Comparison of ENCODE assay signal across 8 mouse cellular contexts in genomic region chr5:116421791-116422481, GRCm38 (mm10). TPM values are rescaled to one million over a fixed set of nuclear protein-coding genes. Genes with fewer than 3 reads are reported as not detected.
DNase-seq lines count a peak whose midpoint lies in the region; ATAC-seq lines count a peak whose summit lies in the region.

No protein-coding gene starts in this region.

- no peak for ATAC-seq in forebrain, embryonic 14.5 days
- ATAC-seq in limb, embryonic 13.5 days (ENCODE audit: low FRiP score, low read depth), result no peak
- ATAC-seq in neural tube, embryonic 12.5 days (ENCODE audit: low FRiP score, low read depth), result no peak

- H3K27me3 ChIP-seq in forebrain, embryonic 14.5 days (replicated peaks; ENCODE audit: control insufficient read depth, insufficient read depth, low read length), result no peaks in the 10 kb centered on the region
- H3K27me3 ChIP-seq in limb, embryonic 13.5 days, result no peaks in the 10 kb centered on the region
- peaks cover 7% of the 10 kb centered on the region for H3K27me3 ChIP-seq in neural tube, embryonic 12.5 days (replicated peaks)

- WGBS in forebrain, embryonic 14.5 days, result 58% methylated on average over 22 of the region's 22 CpGs
- 53% methylated on average over 22 of the region's 22 CpGs for WGBS in limb, embryonic 13.5 days
- 55% methylated on average over 22 of the region's 22 CpGs for WGBS in neural tube, embryonic 12.5 days

- H3K4me1 ChIP-seq in forebrain, embryonic 14.5 days (ENCODE audit: control insufficient read depth, insufficient read depth, low read length), result peaks cover 9% of the 10 kb centered on the region
- peaks cover 46% of the 10 kb centered on the region for H3K4me1 ChIP-seq in limb, embryonic 13.5 days
- peaks cover 21% of the 10 kb centered on the region for H3K4me1 ChIP-seq in neural tube, embryonic 12.5 days

- H3K27ac ChIP-seq in forebrain, embryonic 14.5 days (ENCODE audit: low read depth, low read length), result peak overlapping the region; percentile 23; the same call in 1 of the 2 replicates
- peak overlapping the region; percentile 73; the same call in 1 of the 2 replicates for H3K27ac ChIP-seq in limb, embryonic 13.5 days
- no peak overlapping the region for H3K27ac ChIP-seq in neural tube, embryonic 12.5 days

- no peaks in the 10 kb centered on the region for H3K9me3 ChIP-seq in forebrain, embryonic 14.5 days (replicated peaks; ENCODE audit: control insufficient read depth, low read length)
- no peaks in the 10 kb centered on the region for H3K9me3 ChIP-seq in limb, embryonic 13.5 days
- no peaks in the 10 kb centered on the region for H3K9me3 ChIP-seq in neural tube, embryonic 12.5 days

- H3K9ac ChIP-seq in forebrain, embryonic 14.5 days (ENCODE audit: low read length), result peak overlapping the region; percentile 36; the same call in 1 of the 2 replicates
- peak overlapping the region; percentile 59 for H3K9ac ChIP-seq in limb, embryonic 13.5 days
- H3K9ac ChIP-seq in neural tube, embryonic 12.5 days, result no peak overlapping the region

- DNase-seq in adrenal gland, adult 2 months, result peak; percentile 48
- no peak for DNase-seq in adrenal gland, postnatal 25 days
- peak; percentile 48 for DNase-seq in 3T3-L1 (ENCODE audit: low read depth, low spot score)
- DNase-seq in forebrain, embryonic 14.5 days (ENCODE audit: low spot score), result no peak
- no peak for DNase-seq in layer of hippocampus, adult 9-11 months
- DNase-seq in kidney, adult 18-20 months, result no peak

- H3K4me3 ChIP-seq in forebrain, embryonic 14.5 days (ENCODE audit: low read depth, low read length), result no peak overlapping the region
- peak overlapping the region; percentile 43 for H3K4me3 ChIP-seq in limb, embryonic 13.5 days
- H3K4me3 ChIP-seq in neural tube, embryonic 12.5 days, result 0 out of 2 replicates have a peak overlapping the region, but pooled peaks have one; percentile 7

- H3K36me3 ChIP-seq in forebrain, embryonic 14.5 days (ENCODE audit: control insufficient read depth, insufficient read depth, low read length), result no peaks in the 10 kb centered on the region
- H3K36me3 ChIP-seq in limb, embryonic 13.5 days, result no peaks in the 10 kb centered on the region
- no peaks in the 10 kb centered on the region for H3K36me3 ChIP-seq in neural tube, embryonic 12.5 days

- peak overlapping the region; percentile 36 for H3K4me2 ChIP-seq in forebrain, embryonic 14.5 days (ENCODE audit: low read length)
- peak overlapping the region; percentile 75 for H3K4me2 ChIP-seq in limb, embryonic 13.5 days (replicated peaks)
- H3K4me2 ChIP-seq in neural tube, embryonic 12.5 days (replicated peaks), result peak overlapping the region; percentile 62

RNA-seq across cellular contexts. Expression of gene Hspb8, which starts 0.7 kb away (rescaled TPM):
- 100 to 1,000 TPM; 137 to 190 TPM for total RNA-seq in adrenal gland, adult 2 months (2021)
- 137 and 140 TPM in 2 replicates for polyA plus RNA-seq in adrenal gland, adult 2 months (2012; rRNA removed)
- 52.2 and 64.0 TPM in 2 replicates for total RNA-seq in adrenal gland, postnatal 25 days (2021)
- 5.4 and 5.9 TPM in 2 replicates for polyA plus RNA-seq in forebrain, embryonic 14.5 days (2014; fragmentation: Nextera tagmentation; extraction: Ambion mirVana)
- polyA plus RNA-seq in limb, embryonic 13.5 days (2015; fragmentation: Nextera tagmentation; extraction: Ambion mirVana), result 13.5 and 13.8 TPM in 2 replicates
- polyA plus RNA-seq in neural tube, embryonic 12.5 days (2016; fragmentation: Nextera tagmentation; extraction: Ambion mirVana), result 4.4 and 5.4 TPM in 2 replicates

Comparison
In these comparisons a context has a peak if more than half of its experiments do, and no peak if none do; other contexts are left out.
1. DNase-seq: peak in adrenal gland, adult 2 months (single experiment) and 3T3-L1 (single experiment); none in adrenal gland, postnatal 25 days (single experiment), forebrain, embryonic 14.5 days (single experiment), layer of hippocampus, adult 9-11 months (single experiment) and kidney, adult 18-20 months (single experiment).
2. Peak in every context shown above with its lines, with median percentiles within 50 percentile points of each other: H3K4me2 ChIP-seq.